Mouse (Mus musculus): Measurements from ENCODE around the gene Taar4. TPM values are rescaled to one million over a fixed set of nuclear protein-coding genes. Genes with fewer than 3 reads are reported as not detected.

The Taar4 gene
- polyA plus RNA-seq, 1 experiment = not detected

DNA sequence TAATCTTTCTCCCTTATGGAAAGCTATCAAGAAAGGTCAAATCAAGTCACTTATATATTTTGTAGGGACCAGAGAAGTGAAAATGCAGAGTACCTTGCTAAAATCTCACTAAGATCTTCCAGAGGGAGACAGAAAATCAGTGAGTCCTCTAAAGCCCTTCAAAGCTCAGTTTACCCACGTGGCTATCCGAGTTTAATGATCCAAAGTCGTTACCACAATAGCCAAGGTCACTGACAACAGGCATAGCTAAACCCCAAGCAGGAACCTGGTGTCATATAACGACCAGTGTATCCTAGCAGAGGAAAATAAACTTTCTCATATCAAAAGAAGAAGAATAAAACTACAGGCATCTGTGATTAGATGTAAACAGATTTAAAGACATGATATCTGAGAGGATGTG lies 22.7 kb upstream of the Taar4 start:
- H3ac ChIP-seq (ENCODE audit: control insufficient read depth, insufficient read length) = no peak overlapping the region
- peaks cover 4% of the 10 kb centered on the region for H3K27me3 ChIP-seq (ENCODE audit: control insufficient read depth, insufficient read depth, insufficient read length)
- no peaks in the 10 kb centered on the region for H3K36me3 ChIP-seq (ENCODE audit: control insufficient read depth, insufficient read depth)
- H3K79me2 ChIP-seq (ENCODE audit: control insufficient read depth, insufficient read depth) = no peaks in the 10 kb centered on the region
- H3K4me2 ChIP-seq (ENCODE audit: low read depth) = no peak overlapping the region
- TF ChIP-seq POLR2A (IDR thresholded peaks at IDR 0.05; ENCODE audit: insufficient read length, low read depth) = no peak
- no peak for TF ChIP-seq E2F4 (IDR thresholded peaks at IDR 0.05; ENCODE audit: insufficient read depth)
- no peak for TF ChIP-seq MYOD1 (IDR thresholded peaks at IDR 0.05; ENCODE audit: control insufficient read depth in 1 of 3, insufficient read length in 2 of 3, low read depth in 2 of 3)
- TF ChIP-seq MAX (IDR thresholded peaks at IDR 0.05; ENCODE audit: low read depth) = no peak
- TF ChIP-seq TCF12 (IDR thresholded peaks at IDR 0.05; ENCODE audit: insufficient read depth, poor library complexity, severe bottlenecking) = no peak
- TF ChIP-seq REST (IDR thresholded peaks at IDR 0.05; ENCODE audit: insufficient read depth, insufficient read length) = no peak
- no peak for TF ChIP-seq MYOG (IDR thresholded peaks at IDR 0.05; ENCODE audit: control insufficient read depth in 1 of 3, insufficient read depth in 1 of 3, insufficient read length in 2 of 3, low read depth in 2 of 3)
- no peak for TF ChIP-seq TCF3 (IDR thresholded peaks at IDR 0.05; ENCODE audit: insufficient read length, low read depth)
- TF ChIP-seq POLR2AphosphoS2 (IDR thresholded peaks at IDR 0.05; ENCODE audit: insufficient read length, low read depth) = no peak
- TF ChIP-seq USF1 (IDR thresholded peaks at IDR 0.05; ENCODE audit: low read depth) = no peak
- no peak for TF ChIP-seq SRF (IDR thresholded peaks at IDR 0.05; ENCODE audit: control insufficient read depth, insufficient read length, low read depth)
- no peak for TF ChIP-seq CEBPB (IDR thresholded peaks at IDR 0.05; ENCODE audit: insufficient read depth, poor library complexity, severe bottlenecking)
- no peak overlapping the region for H3K4me3 ChIP-seq

DNA sequence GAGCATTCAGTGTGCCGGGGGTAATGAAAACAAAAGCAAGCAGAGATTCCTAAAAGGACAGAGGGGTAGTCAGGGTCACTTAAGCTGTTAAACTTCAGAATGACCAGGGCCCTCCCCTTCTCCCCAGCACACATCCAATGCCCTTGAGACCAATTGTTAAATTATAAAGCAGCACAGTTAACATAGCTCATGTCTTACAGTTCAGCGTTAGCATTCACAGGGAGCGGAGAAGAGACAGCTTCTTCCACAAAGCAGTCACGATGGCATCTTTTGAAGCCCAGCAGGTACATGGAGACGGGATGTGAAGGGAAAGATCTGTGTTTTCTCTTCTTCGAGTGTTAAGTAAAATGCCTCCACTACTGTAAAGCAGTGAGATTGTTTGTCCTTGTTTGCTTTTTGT lies 22.0 kb upstream of the Taar4 start, which contains the start of gene Taar2:
Gene Taar2, plus strand, starts transcription at position 261 of the 400 bp plus-strand sequence.
- H3K79me2 ChIP-seq (ENCODE audit: control insufficient read depth, insufficient read depth) = no peaks in the 10 kb centered on the region
- no peak within 1 kb of the TSS for H3ac ChIP-seq (ENCODE audit: control insufficient read depth, insufficient read length)
- no peak within 1 kb of the TSS for H3K4me3 ChIP-seq
- no peak for TF ChIP-seq TCF3 (IDR thresholded peaks at IDR 0.05; ENCODE audit: insufficient read length, low read depth)
- no peak for TF ChIP-seq CEBPB (IDR thresholded peaks at IDR 0.05; ENCODE audit: insufficient read depth, poor library complexity, severe bottlenecking)
- TF ChIP-seq POLR2A (IDR thresholded peaks at IDR 0.05; ENCODE audit: insufficient read length, low read depth) = no peak
- TF ChIP-seq USF1 (IDR thresholded peaks at IDR 0.05; ENCODE audit: low read depth) = no peak
- TF ChIP-seq MYOD1 (IDR thresholded peaks at IDR 0.05; ENCODE audit: control insufficient read depth in 1 of 3, insufficient read length in 2 of 3, low read depth in 2 of 3) = no peak
- TF ChIP-seq E2F4 (IDR thresholded peaks at IDR 0.05; ENCODE audit: insufficient read depth) = no peak
- no peak for TF ChIP-seq MAX (IDR thresholded peaks at IDR 0.05; ENCODE audit: low read depth)
- TF ChIP-seq POLR2AphosphoS2 (IDR thresholded peaks at IDR 0.05; ENCODE audit: insufficient read length, low read depth) = no peak
- no peak for TF ChIP-seq MYOG (IDR thresholded peaks at IDR 0.05; ENCODE audit: control insufficient read depth in 1 of 3, insufficient read depth in 1 of 3, insufficient read length in 2 of 3, low read depth in 2 of 3)
- H3K4me2 ChIP-seq (ENCODE audit: low read depth) = no peak within 1 kb of the TSS
- H3K27me3 ChIP-seq (ENCODE audit: control insufficient read depth, insufficient read depth, insufficient read length) = peaks cover 4% of the 10 kb centered on the region
- H3K36me3 ChIP-seq (ENCODE audit: control insufficient read depth, insufficient read depth) = no peaks in the 10 kb centered on the region

DNA sequence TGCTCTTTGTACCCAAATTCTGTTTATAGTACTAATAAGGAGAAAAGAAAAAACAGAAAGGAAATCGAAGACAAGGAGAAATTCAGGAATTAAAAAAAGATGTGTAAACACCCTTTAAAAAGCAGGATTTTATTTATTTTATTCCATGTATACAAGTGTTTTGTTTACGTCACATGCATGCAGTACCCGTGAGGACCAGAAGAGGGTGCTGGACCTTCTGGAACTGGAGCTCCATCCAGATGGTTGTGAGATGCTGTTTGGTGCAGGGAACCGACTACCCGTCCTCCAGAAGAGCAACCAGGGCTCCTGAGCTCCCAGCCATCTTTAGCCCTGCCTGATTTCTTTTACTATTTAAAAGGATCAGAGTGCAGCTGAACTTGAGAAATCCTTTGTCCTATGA lies 17.8 kb upstream of the Taar4 start:
- TF ChIP-seq SRF (IDR thresholded peaks at IDR 0.05; ENCODE audit: control insufficient read depth, insufficient read length, low read depth) (no peak), MYOG (IDR thresholded peaks at IDR 0.05; ENCODE audit: control insufficient read depth in 1 of 3, insufficient read depth in 1 of 3, insufficient read length in 2 of 3, low read depth in 2 of 3) (no peak), POLR2A (IDR thresholded peaks at IDR 0.05; ENCODE audit: insufficient read length, low read depth) (no peak), MYOD1 (IDR thresholded peaks at IDR 0.05; ENCODE audit: control insufficient read depth in 1 of 3, insufficient read length in 2 of 3, low read depth in 2 of 3) (no peak), E2F4 (IDR thresholded peaks at IDR 0.05; ENCODE audit: insufficient read depth) (no peak), POLR2AphosphoS2 (IDR thresholded peaks at IDR 0.05; ENCODE audit: insufficient read length, low read depth) (no peak), CEBPB (IDR thresholded peaks at IDR 0.05; ENCODE audit: insufficient read depth, poor library complexity, severe bottlenecking) (no peak), TCF3 (IDR thresholded peaks at IDR 0.05; ENCODE audit: insufficient read length, low read depth) (no peak)
- Histone ChIP-seq H3K79me2 (ENCODE audit: control insufficient read depth, insufficient read depth) (no peaks in the 10 kb centered on the region), H3K4me2 (ENCODE audit: low read depth) (no peak overlapping the region), H3K36me3 (ENCODE audit: control insufficient read depth, insufficient read depth) (no peaks in the 10 kb centered on the region), H3ac (ENCODE audit: control insufficient read depth, insufficient read length) (no peak overlapping the region), H3K27me3 (ENCODE audit: control insufficient read depth, insufficient read depth, insufficient read length) (peaks cover 4% of the 10 kb centered on the region), H3K4me3 (no peak overlapping the region)

DNA sequence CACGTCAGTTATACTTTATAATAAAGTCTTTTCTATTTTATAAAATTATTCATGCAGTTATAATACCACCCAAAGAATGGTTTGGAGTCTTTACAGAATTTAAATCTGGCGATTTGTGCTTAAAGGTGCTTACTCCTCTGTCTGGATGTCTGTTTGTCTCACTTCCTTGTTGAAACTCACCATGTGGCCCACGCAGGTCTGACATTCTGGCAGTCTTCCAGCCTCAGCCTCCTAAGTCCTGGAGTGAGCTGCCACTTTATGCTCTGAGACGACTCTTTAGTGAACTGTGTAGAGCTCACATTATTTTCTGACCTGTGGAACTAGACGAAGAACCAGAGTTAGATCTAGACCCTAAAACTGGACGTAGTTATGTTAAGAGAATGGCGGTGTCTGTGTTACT lies 12.3 kb upstream of the Taar4 start:
- Histone ChIP-seq H3K4me2 (ENCODE audit: low read depth) (no peak overlapping the region), H3K36me3 (ENCODE audit: control insufficient read depth, insufficient read depth) (no peaks in the 10 kb centered on the region), H3K4me3 (no peak overlapping the region), H3K79me2 (ENCODE audit: control insufficient read depth, insufficient read depth) (no peaks in the 10 kb centered on the region), H3ac (ENCODE audit: control insufficient read depth, insufficient read length) (no peak overlapping the region), H3K27me3 (ENCODE audit: control insufficient read depth, insufficient read depth, insufficient read length) (peaks cover 8% of the 10 kb centered on the region)
- TF ChIP-seq SRF (IDR thresholded peaks at IDR 0.05; ENCODE audit: control insufficient read depth, insufficient read length, low read depth) = no peak
- TF ChIP-seq MYOD1 (IDR thresholded peaks at IDR 0.05; ENCODE audit: control insufficient read depth in 1 of 3, insufficient read length in 2 of 3, low read depth in 2 of 3) = no peak
- no peak for TF ChIP-seq E2F4 (IDR thresholded peaks at IDR 0.05; ENCODE audit: insufficient read depth)
- no peak for TF ChIP-seq USF1 (IDR thresholded peaks at IDR 0.05; ENCODE audit: low read depth)
- TF ChIP-seq POLR2AphosphoS2 (IDR thresholded peaks at IDR 0.05; ENCODE audit: insufficient read length, low read depth) = no peak
- no peak for TF ChIP-seq MAX (IDR thresholded peaks at IDR 0.05; ENCODE audit: low read depth)
- TF ChIP-seq REST (IDR thresholded peaks at IDR 0.05; ENCODE audit: insufficient read depth, insufficient read length) = no peak
- TF ChIP-seq TCF12 (IDR thresholded peaks at IDR 0.05; ENCODE audit: insufficient read depth, poor library complexity, severe bottlenecking) = no peak
- TF ChIP-seq MYOG (IDR thresholded peaks at IDR 0.05; ENCODE audit: control insufficient read depth in 1 of 3, insufficient read depth in 1 of 3, insufficient read length in 2 of 3, low read depth in 2 of 3) = no peak
- TF ChIP-seq POLR2A (IDR thresholded peaks at IDR 0.05; ENCODE audit: insufficient read length, low read depth) = no peak

DNA sequence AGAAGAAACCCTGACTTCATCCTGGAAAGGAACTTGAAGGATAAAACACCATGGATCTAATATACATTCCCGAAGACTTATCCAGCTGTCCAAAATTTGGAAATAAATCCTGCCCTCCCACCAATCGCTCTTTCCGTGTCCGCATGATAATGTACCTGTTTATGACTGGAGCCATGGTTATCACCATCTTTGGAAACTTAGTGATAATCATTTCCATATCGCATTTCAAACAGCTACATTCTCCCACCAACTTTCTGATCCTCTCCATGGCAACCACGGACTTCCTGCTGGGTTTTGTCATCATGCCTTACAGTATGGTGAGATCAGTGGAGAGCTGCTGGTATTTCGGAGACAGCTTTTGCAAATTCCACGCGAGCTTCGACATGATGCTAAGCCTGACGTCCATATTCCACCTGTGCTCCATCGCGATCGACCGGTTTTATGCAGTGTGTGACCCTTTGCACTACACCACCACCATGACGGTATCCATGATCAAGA lies 10.7 kb upstream of the Taar4 start, which contains the start of gene Taar3:
Gene Taar3, plus strand, starts transcription at position 51 of the 498 bp plus-strand sequence.
- Histone ChIP-seq H3K36me3 (ENCODE audit: control insufficient read depth, insufficient read depth) (no peaks in the 10 kb centered on the region), H3K27me3 (ENCODE audit: control insufficient read depth, insufficient read depth, insufficient read length) (peaks cover 8% of the 10 kb centered on the region), H3K79me2 (ENCODE audit: control insufficient read depth, insufficient read depth) (no peaks in the 10 kb centered on the region), H3K4me2 (ENCODE audit: low read depth) (no peak within 1 kb of the TSS), H3ac (ENCODE audit: control insufficient read depth, insufficient read length) (no peak within 1 kb of the TSS), H3K4me3 (no peak within 1 kb of the TSS)
- TF ChIP-seq TCF12 (IDR thresholded peaks at IDR 0.05; ENCODE audit: insufficient read depth, poor library complexity, severe bottlenecking) (no peak), TCF3 (IDR thresholded peaks at IDR 0.05; ENCODE audit: insufficient read length, low read depth) (no peak), MAX (IDR thresholded peaks at IDR 0.05; ENCODE audit: low read depth) (no peak), MYOD1 (IDR thresholded peaks at IDR 0.05; ENCODE audit: control insufficient read depth in 1 of 3, insufficient read length in 2 of 3, low read depth in 2 of 3) (no peak), E2F4 (IDR thresholded peaks at IDR 0.05; ENCODE audit: insufficient read depth) (no peak), POLR2A (IDR thresholded peaks at IDR 0.05; ENCODE audit: insufficient read length, low read depth) (no peak), POLR2AphosphoS2 (IDR thresholded peaks at IDR 0.05; ENCODE audit: insufficient read length, low read depth) (no peak), MYOG (IDR thresholded peaks at IDR 0.05; ENCODE audit: control insufficient read depth in 1 of 3, insufficient read depth in 1 of 3, insufficient read length in 2 of 3, low read depth in 2 of 3) (no peak), USF1 (IDR thresholded peaks at IDR 0.05; ENCODE audit: low read depth) (no peak), CEBPB (IDR thresholded peaks at IDR 0.05; ENCODE audit: insufficient read depth, poor library complexity, severe bottlenecking) (no peak), SRF (IDR thresholded peaks at IDR 0.05; ENCODE audit: control insufficient read depth, insufficient read length, low read depth) (no peak), REST (IDR thresholded peaks at IDR 0.05; ENCODE audit: insufficient read depth, insufficient read length) (no peak)

Data from myocyte (in vitro differentiated cells).